Mouse (Mus musculus) right cerebral cortex, postnatal 10 days (tissue): ENCODE data around the gene Vmn2r116.
"Not testable (repeated sequence)": the region's sequence is repeated elsewhere in the genome, so short reads cannot be mapped to it uniquely, and the experiment has no call there.

Experiments
- DNase-seq, 2 experiments: peaks; one replicate each; pipeline ENCODE4 v3.0.0; 2021; ENCODE audit warnings: low spot score in 2 of 2

The Vmn2r116 gene

DNA sequence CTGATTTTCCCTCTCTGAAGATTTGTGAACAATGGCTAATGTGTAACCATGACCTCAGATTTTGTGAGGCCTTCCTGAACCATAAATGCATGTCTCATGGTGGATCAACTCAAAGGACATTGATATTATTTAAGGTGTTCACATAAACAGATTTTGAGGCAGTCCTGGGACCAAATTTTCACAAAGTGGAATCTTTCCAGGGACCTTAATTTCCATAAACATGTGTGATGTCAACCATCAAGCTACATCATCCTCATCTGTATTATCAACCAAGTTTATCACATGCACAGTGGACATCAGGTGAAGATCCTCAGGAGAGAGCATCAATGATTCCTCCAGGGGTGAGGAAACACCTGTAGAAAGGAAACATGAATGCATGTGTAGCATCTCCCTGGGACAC lies at the start of gene Vmn2r116:
Vmn2r116 (plus strand) TSS at position 301 of the 400 bp plus-strand sequence.
- DNase-seq, result not testable (repeated sequence)

DNA sequence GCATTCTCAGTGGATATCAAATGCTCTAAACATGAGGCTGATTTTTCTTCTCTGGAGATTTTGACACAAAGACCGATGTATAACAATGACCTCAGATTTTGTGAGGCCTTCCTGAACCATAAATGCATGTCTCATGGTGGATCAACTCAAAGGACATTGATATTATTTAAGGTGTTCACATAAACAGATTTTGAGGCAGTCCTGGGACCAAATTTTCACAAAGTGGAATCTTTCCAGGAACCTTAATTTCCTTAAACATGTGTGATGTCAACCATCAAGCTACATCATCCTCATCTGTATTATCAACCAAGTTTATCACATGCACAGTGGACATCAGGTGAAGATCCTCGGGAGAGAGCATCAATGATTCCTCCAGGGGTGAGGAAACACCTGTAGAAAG lies 41.0 kb upstream of the Vmn2r116 start, which contains the start of gene Vmn2r115:
Vmn2r115 (plus strand) TSS at position 301 of the 400 bp plus-strand sequence.
- DNase-seq, result not testable (repeated sequence)

- DNase-seq, result no peak
Observed at GRCm38 (mm10) chr17:23351644-23352043, 32.8 kb upstream of the Vmn2r116 start.

GRCm38 (mm10) chr17:23433150-23433679 lies 48.8 kb downstream of the Vmn2r116 start:
- no peak for DNase-seq
